Mouse (Mus musculus): ENCODE results near the gene Ttc7b. TPM values are rescaled to one million over a fixed set of nuclear protein-coding genes. Genes with fewer than 3 reads are reported as not detected.

Ttc7b gene
- total and polyA plus RNA-seq, 2 experiments = 7.7 to 10.7 TPM

DNA sequence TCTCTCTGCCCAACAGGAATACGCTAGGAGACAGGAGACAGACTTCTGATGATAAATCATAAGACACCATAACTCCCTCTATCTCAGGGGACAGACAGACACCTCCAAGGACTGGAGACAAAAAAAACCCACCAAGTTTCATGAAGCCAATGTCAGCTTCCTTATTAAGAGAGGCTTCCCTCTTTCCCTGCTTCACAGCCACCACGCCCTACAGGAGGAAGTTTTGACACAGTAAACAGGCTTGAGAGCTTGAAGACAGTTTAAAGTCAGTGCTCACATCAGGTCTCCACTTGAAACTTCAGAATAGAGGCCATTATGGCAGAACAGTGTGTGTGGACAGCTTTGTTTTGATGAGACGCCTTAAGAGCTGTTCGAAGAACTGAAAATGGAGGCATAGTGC is 200.9 kb downstream of the Ttc7b start:
- 95% methylated on average over 4 of the region's 4 CpGs for WGBS
- no peaks in the 10 kb centered on the region for H3K79me2 ChIP-seq (ENCODE audit: control insufficient read depth, insufficient read depth, low read length)

DNA sequence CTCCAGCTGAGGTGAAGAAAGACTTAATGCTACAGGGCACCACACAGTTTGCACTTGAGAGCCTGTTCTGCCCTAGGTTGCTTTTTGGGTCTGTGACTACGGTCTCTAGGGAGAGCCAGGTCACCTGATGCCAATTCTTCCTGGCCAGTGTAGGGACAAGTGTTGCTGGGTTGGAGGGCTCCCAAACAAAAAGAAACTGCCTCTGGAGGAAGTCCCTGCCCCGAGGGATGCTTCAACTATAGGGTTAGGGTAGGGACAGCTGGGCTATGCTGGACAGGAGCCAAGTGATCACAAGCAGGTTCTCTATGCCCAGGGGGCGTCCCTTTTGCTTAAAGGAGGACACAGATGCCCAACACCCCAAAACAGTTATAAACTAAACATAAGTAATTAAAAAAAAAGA is 202.7 kb downstream of the Ttc7b start:
- 85% methylated on average over 3 of the region's 3 CpGs for WGBS
- H3K27me3 ChIP-seq (ENCODE audit: control insufficient read depth, insufficient read depth, low read length) = no peaks in the 10 kb centered on the region
- no peaks in the 10 kb centered on the region for H3K79me2 ChIP-seq (ENCODE audit: control insufficient read depth, insufficient read depth, low read length)
- TF ChIP-seq POLR2A (IDR thresholded peaks at IDR 0.05; ENCODE audit: extremely low read depth, insufficient read depth, low read length) (no peak), CTCF (IDR thresholded peaks at IDR 0.05; ENCODE audit: low read depth, low read length) (no peak)
- H3K4me1 ChIP-seq (ENCODE audit: control insufficient read depth, insufficient read depth, low read length) = no peaks in the 10 kb centered on the region
- no peak overlapping the region for H3K27ac ChIP-seq (replicated peaks; ENCODE audit: insufficient read depth, low read depth, low read length)
- DNase-seq (ENCODE audit: extremely low read depth, low read depth, low spot score) = no peak
- H3K9ac ChIP-seq (ENCODE audit: low read depth, low read length) = no peak overlapping the region
- no peak overlapping the region for H3K4me3 ChIP-seq (ENCODE audit: insufficient read depth, low read depth, low read length)
- H3K36me3 ChIP-seq (ENCODE audit: control insufficient read depth, insufficient read depth, low read length) = peaks cover 11% of the 10 kb centered on the region; the same call in 1 of the 2 replicates

More for the DNA sequence above, 200.9 kb downstream of the Ttc7b start:
- Histone ChIP-seq H3K9ac (ENCODE audit: low read depth, low read length) (no peak overlapping the region), H3K4me3 (ENCODE audit: insufficient read depth, low read depth, low read length) (no peak overlapping the region), H3K27me3 (ENCODE audit: control insufficient read depth, insufficient read depth, low read length) (no peaks in the 10 kb centered on the region), H3K27ac (replicated peaks; ENCODE audit: insufficient read depth, low read depth, low read length) (no peak overlapping the region), H3K4me1 (ENCODE audit: control insufficient read depth, insufficient read depth, low read length) (no peaks in the 10 kb centered on the region), H3K36me3 (ENCODE audit: control insufficient read depth, insufficient read depth, low read length) (peaks cover 11% of the 10 kb centered on the region; the same call in 1 of the 2 replicates)
- TF ChIP-seq POLR2A (IDR thresholded peaks at IDR 0.05; ENCODE audit: extremely low read depth, insufficient read depth, low read length) (no peak), CTCF (IDR thresholded peaks at IDR 0.05; ENCODE audit: low read depth, low read length) (no peak)
- DNase-seq (ENCODE audit: extremely low read depth, low read depth, low spot score) = no peak

DNA sequence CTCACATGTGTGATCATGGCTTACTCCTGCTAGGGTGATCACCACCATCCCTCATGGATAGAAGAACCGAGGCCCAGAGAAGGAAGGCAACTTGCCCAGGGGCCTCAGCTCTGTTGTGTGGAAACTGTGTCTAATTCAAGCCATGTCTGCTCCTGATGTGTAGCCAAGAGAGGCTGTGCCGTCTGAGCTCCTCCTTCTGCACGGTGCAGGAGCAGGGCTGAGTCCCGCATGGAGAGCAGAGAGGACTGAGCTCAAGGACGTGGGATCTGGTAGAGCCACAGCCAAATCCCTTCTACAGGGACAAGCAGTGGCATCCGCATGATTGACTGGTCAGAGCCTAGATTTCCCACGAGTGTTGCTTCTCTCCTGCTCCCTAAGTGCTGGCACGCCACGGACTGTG is 204.5 kb downstream of the Ttc7b start:
- Histone ChIP-seq H3K27me3 (ENCODE audit: control insufficient read depth, insufficient read depth, low read length) (no peaks in the 10 kb centered on the region), H3K4me1 (ENCODE audit: control insufficient read depth, insufficient read depth, low read length) (no peaks in the 10 kb centered on the region), H3K36me3 (ENCODE audit: control insufficient read depth, insufficient read depth, low read length) (peaks cover 10% of the 10 kb centered on the region; the same call in 1 of the 2 replicates), H3K9ac (ENCODE audit: low read depth, low read length) (no peak overlapping the region), H3K27ac (replicated peaks; ENCODE audit: insufficient read depth, low read depth, low read length) (no peak overlapping the region), H3K79me2 (ENCODE audit: control insufficient read depth, insufficient read depth, low read length) (no peaks in the 10 kb centered on the region), H3K4me3 (ENCODE audit: insufficient read depth, low read depth, low read length) (no peak overlapping the region)
- TF ChIP-seq POLR2A (IDR thresholded peaks at IDR 0.05; ENCODE audit: extremely low read depth, insufficient read depth, low read length) (no peak), CTCF (IDR thresholded peaks at IDR 0.05; ENCODE audit: low read depth, low read length) (no peak)
- no peak for DNase-seq (ENCODE audit: extremely low read depth, low read depth, low spot score)
- 86% methylated on average over 9 of the region's 9 CpGs for WGBS

DNA sequence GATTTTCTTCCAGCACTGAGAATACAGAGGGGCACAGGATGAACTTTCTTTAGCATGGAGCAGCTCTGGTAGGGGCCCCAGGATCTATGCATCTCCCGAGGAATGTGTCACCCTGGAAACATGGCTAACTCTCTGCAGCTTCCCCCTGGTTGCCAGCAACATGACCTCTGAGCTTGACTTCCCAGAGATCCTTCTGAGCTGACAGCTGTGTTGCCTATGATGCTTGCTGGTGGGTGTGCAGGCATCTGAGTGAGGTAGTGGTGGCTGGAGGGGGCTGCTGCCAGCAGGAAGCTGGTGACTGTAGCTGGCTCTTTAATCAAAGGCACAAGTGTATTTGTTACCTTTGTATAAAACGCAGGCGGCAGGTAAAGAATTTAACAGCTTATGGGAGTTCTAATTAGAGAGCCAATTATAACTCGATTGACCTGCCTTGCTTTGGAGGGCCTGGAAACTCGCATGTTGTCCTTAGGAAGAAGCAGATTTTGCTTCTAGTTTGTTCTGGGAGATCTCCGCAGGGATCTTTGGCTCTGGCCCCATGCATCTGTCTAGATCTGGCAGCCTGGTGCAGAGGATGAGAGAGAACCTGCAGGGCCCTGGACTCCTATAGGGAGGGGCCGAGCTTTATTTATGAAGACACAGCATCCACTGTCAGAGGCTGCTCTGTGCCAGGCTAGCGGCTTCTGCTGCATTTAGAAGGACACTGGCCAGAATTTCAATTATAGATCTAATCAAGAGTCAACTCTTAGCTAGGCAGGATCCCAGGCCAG is 205.3 kb downstream of the Ttc7b start:
- TF ChIP-seq POLR2A (IDR thresholded peaks at IDR 0.05; ENCODE audit: extremely low read depth, insufficient read depth, low read length) (no peak), CTCF (IDR thresholded peaks at IDR 0.05; ENCODE audit: low read depth, low read length) (no peak)
- Histone ChIP-seq H3K9ac (ENCODE audit: low read depth, low read length) (no peak overlapping the region), H3K4me1 (ENCODE audit: control insufficient read depth, insufficient read depth, low read length) (no peaks in the 10 kb centered on the region), H3K27ac (replicated peaks; ENCODE audit: insufficient read depth, low read depth, low read length) (no peak overlapping the region), H3K27me3 (ENCODE audit: control insufficient read depth, insufficient read depth, low read length) (no peaks in the 10 kb centered on the region), H3K79me2 (ENCODE audit: control insufficient read depth, insufficient read depth, low read length) (no peaks in the 10 kb centered on the region), H3K4me3 (ENCODE audit: insufficient read depth, low read depth, low read length) (no peak overlapping the region), H3K36me3 (ENCODE audit: control insufficient read depth, insufficient read depth, low read length) (peaks cover 6% of the 10 kb centered on the region; the same call in 1 of the 2 replicates)
- 94% methylated on average over 8 of the region's 8 CpGs for WGBS
- no peak for DNase-seq (ENCODE audit: extremely low read depth, low read depth, low spot score)

DNA sequence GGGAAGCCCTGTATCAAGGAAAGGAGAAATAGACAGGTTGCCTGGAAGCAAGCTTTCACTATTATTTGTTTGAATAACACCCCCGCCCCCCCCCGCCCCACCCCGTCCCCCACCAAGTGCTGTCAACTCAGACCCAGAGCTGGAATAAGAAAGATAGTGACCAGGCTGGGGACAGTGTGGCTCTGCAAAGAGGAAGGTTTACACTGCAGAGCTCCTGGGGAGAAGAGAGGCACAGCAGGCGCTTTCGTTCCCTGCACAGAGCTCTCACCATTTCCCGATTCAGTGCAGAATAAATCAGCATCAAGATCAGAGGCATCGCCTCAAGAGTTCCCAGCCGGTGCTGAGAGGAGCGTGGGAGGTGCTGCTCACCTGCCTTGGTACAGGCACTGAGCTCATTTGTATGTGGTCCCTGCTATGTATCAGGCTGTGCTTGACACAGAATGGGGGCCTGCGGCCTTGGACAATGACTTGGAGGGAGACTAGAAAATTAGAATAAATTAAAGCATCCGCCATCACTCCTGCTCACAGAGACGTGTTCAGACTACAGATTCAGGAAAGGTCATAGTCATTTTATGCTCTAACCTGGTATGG is 206.7 kb downstream of the Ttc7b start:
- H3K4me1 ChIP-seq (ENCODE audit: control insufficient read depth, insufficient read depth, low read length) = no peaks in the 10 kb centered on the region
- no peak overlapping the region for H3K27ac ChIP-seq (replicated peaks; ENCODE audit: insufficient read depth, low read depth, low read length)
- H3K9ac ChIP-seq (ENCODE audit: low read depth, low read length) = no peak overlapping the region
- H3K27me3 ChIP-seq (ENCODE audit: control insufficient read depth, insufficient read depth, low read length) = no peaks in the 10 kb centered on the region
- H3K36me3 ChIP-seq (ENCODE audit: control insufficient read depth, insufficient read depth, low read length) = peaks cover 6% of the 10 kb centered on the region; the same call in 1 of the 2 replicates
- H3K79me2 ChIP-seq (ENCODE audit: control insufficient read depth, insufficient read depth, low read length) = no peaks in the 10 kb centered on the region
- no peak for DNase-seq (ENCODE audit: extremely low read depth, low read depth, low spot score)
- no peak for TF ChIP-seq POLR2A (IDR thresholded peaks at IDR 0.05; ENCODE audit: extremely low read depth, insufficient read depth, low read length)
- TF ChIP-seq CTCF (IDR thresholded peaks at IDR 0.05; ENCODE audit: low read depth, low read length) = no peak
- 81% methylated on average over 12 of the region's 12 CpGs for WGBS
- H3K4me3 ChIP-seq (ENCODE audit: insufficient read depth, low read depth, low read length) = no peak overlapping the region

DNA sequence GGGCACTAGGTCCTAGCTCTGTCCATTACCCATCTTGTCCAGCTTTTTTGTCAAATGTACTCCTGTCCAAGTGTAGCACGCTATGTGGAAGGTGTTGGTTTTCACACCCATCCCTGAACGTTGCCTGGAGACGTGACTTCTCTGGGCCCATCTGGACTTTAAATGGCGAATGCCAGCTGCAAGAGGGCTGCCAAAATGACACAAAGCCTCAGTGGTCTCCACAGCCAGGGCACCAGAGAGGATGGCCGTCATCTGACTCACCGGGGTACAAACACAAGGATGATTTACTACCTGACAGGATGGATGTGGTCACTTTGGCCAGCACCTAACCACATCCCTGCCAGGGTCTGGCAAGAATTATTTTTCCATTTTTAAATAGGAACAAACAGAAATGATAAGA is 207.4 kb downstream of the Ttc7b start:
- DNase-seq (ENCODE audit: extremely low read depth, low read depth, low spot score) = no peak
- Histone ChIP-seq H3K4me3 (ENCODE audit: insufficient read depth, low read depth, low read length) (no peak overlapping the region), H3K9ac (ENCODE audit: low read depth, low read length) (no peak overlapping the region), H3K4me1 (ENCODE audit: control insufficient read depth, insufficient read depth, low read length) (no peaks in the 10 kb centered on the region), H3K36me3 (ENCODE audit: control insufficient read depth, insufficient read depth, low read length) (peaks cover 4% of the 10 kb centered on the region; the same call in 1 of the 2 replicates), H3K79me2 (ENCODE audit: control insufficient read depth, insufficient read depth, low read length) (no peaks in the 10 kb centered on the region), H3K27ac (replicated peaks; ENCODE audit: insufficient read depth, low read depth, low read length) (no peak overlapping the region), H3K27me3 (ENCODE audit: control insufficient read depth, insufficient read depth, low read length) (no peaks in the 10 kb centered on the region)
- no peak for TF ChIP-seq POLR2A (IDR thresholded peaks at IDR 0.05; ENCODE audit: extremely low read depth, insufficient read depth, low read length)
- no peak for TF ChIP-seq CTCF (IDR thresholded peaks at IDR 0.05; ENCODE audit: low read depth, low read length)
- WGBS = 92% methylated on average over 6 of the region's 6 CpGs
